In genomic region chr2:23067552-23068369, GRCm38 (mm10) we compare ENCODE assay signal across 8 mouse cellular contexts. TPM values are rescaled to one million over a fixed set of nuclear protein-coding genes. Genes with fewer than 3 reads are reported as not detected.
A peak's percentile ranks its signal among the peaks of the same experiment; 100 is the strongest.
DNase-seq lines count a peak whose midpoint lies in the region; ATAC-seq and TF ChIP-seq lines count a peak whose summit lies in the region.

Gene Acbd5 (plus strand): TSS chr2:23068167.

- no peaks in the 10 kb centered on the region for H3K27me3 ChIP-seq in ES-Bruce4 (ENCODE audit: control insufficient read depth, insufficient read depth, low read length, poor library complexity, severe bottlenecking)
- no peaks in the 10 kb centered on the region for H3K27me3 ChIP-seq in forebrain, embryonic 13.5 days
- no peaks in the 10 kb centered on the region for H3K27me3 ChIP-seq in liver, postnatal 0 days (ENCODE audit: insufficient read depth, low read length)
- H3K27me3 ChIP-seq in neural tube, embryonic 14.5 days (ENCODE audit: control insufficient read depth, insufficient read depth, low read length) = no peaks in the 10 kb centered on the region

- peak within 1 kb of the TSS; percentile 73 for H3K4me3 ChIP-seq in ES-Bruce4 (ENCODE audit: low read depth, low read length)
- peak within 1 kb of the TSS; percentile 72 for H3K4me3 ChIP-seq in forebrain, embryonic 13.5 days
- peak within 1 kb of the TSS; percentile 70 for H3K4me3 ChIP-seq in liver, postnatal 0 days (ENCODE audit: low read depth, low read length)
- peak within 1 kb of the TSS; percentile 70 for H3K4me3 ChIP-seq in neural tube, embryonic 14.5 days (ENCODE audit: low read depth, low read length)

- intact Hi-C loops in heart, postnatal 10 days (cut with DNase I) = loop anchor here (2.0 to 5.0 kb wide), 3 partner anchors 27 to 170 kb away; partner anchors contain the start of genes Abi1 and Pdss1

- peak; percentile 40; the same call in 1 of the 2 replicates for TF ChIP-seq EP300 in ES-Bruce4 (IDR thresholded peaks at IDR 0.05; ENCODE audit: insufficient read depth, low read depth, low read length)
- peak; percentile 64 for TF ChIP-seq EP300 in liver, postnatal 0 days (IDR thresholded peaks at IDR 0.05; ENCODE audit: low read depth)

- peak; percentile 95 for ATAC-seq in cerebellum, adult (ENCODE audit: insufficient number of reproducible peaks, low FRiP score, low TSS enrichment)
- peak; percentile 97 for ATAC-seq in forebrain, embryonic 13.5 days
- peak; percentile 88 for ATAC-seq in liver, postnatal 0 days
- ATAC-seq in neural tube, embryonic 14.5 days (ENCODE audit: low read depth) = peak; percentile 96

- peak within 1 kb of the TSS; percentile 89 for H3K27ac ChIP-seq in ES-Bruce4 (ENCODE audit: insufficient read depth, low read length)
- peak within 1 kb of the TSS; percentile 95 for H3K27ac ChIP-seq in forebrain, embryonic 13.5 days
- peak within 1 kb of the TSS; percentile 100 for H3K27ac ChIP-seq in liver, postnatal 0 days (ENCODE audit: low read depth)
- H3K27ac ChIP-seq in neural tube, embryonic 14.5 days (ENCODE audit: low read depth, low read length) = peak within 1 kb of the TSS; percentile 97

- no peaks in the 10 kb centered on the region for H3K4me1 ChIP-seq in ES-Bruce4 (ENCODE audit: control insufficient read depth, insufficient read depth, low read length)
- peaks cover 10% of the 10 kb centered on the region for H3K4me1 ChIP-seq in forebrain, embryonic 13.5 days
- peaks cover 9% of the 10 kb centered on the region for H3K4me1 ChIP-seq in liver, postnatal 0 days (ENCODE audit: insufficient read depth)
- 0 out of 2 replicates have a peak, but pooled peaks cover 3% of the 10 kb centered on the region for H3K4me1 ChIP-seq in neural tube, embryonic 14.5 days (ENCODE audit: control insufficient read depth, insufficient read depth, low read length)

- no peaks in the 10 kb centered on the region for H3K36me3 ChIP-seq in ES-Bruce4 (ENCODE audit: control insufficient read depth, insufficient read depth, low read length, poor library complexity, severe bottlenecking)
- peaks cover 3% of the 10 kb centered on the region for H3K36me3 ChIP-seq in forebrain, embryonic 13.5 days (ENCODE audit: poor library complexity, severe bottlenecking)
- H3K36me3 ChIP-seq in liver, postnatal 0 days (replicated peaks; ENCODE audit: insufficient read depth, low read length) = no peaks in the 10 kb centered on the region
- H3K36me3 ChIP-seq in neural tube, embryonic 14.5 days (ENCODE audit: control insufficient read depth, insufficient read depth, low read length) = no peaks in the 10 kb centered on the region; the same call in 1 of the 2 replicates

- peak; percentile 96 to 97 for DNase-seq in heart, postnatal 10 days
- DNase-seq in large intestine, adult 2 months (ENCODE audit: low read depth, low spot score) = peak; percentile 96
- DNase-seq in liver, postnatal 0 days = peak; percentile 95
- peak; percentile 91 for DNase-seq in testis, postnatal 10 days (ENCODE audit: low spot score)

- TF ChIP-seq CTCF in ES-Bruce4 (IDR thresholded peaks at IDR 0.05; ENCODE audit: low read depth, low read length) = no peak
- TF ChIP-seq CTCF in liver, postnatal 0 days (IDR thresholded peaks at IDR 0.05; ENCODE audit: low read depth) = no peak

- peak within 1 kb of the TSS; percentile 93 for H3K4me2 ChIP-seq in forebrain, embryonic 13.5 days
- peak within 1 kb of the TSS; percentile 98 for H3K4me2 ChIP-seq in liver, postnatal 0 days (ENCODE audit: low read depth, low read length)
- H3K4me2 ChIP-seq in neural tube, embryonic 14.5 days (ENCODE audit: low read depth, low read length) = peak within 1 kb of the TSS; percentile 99

- H3K9ac ChIP-seq in ES-Bruce4 (ENCODE audit: low read depth, poor library complexity, severe bottlenecking) = peak within 1 kb of the TSS; percentile 45
- H3K9ac ChIP-seq in forebrain, embryonic 13.5 days = peak within 1 kb of the TSS; percentile 73
- H3K9ac ChIP-seq in liver, postnatal 0 days (replicated peaks) = peak within 1 kb of the TSS; percentile 85
- peak within 1 kb of the TSS; percentile 80 for H3K9ac ChIP-seq in neural tube, embryonic 14.5 days (replicated peaks; ENCODE audit: low read depth, low read length)

- no peaks in the 10 kb centered on the region for H3K9me3 ChIP-seq in ES-Bruce4 (replicated peaks; ENCODE audit: control insufficient read depth, insufficient read depth, low read length, poor library complexity, severe bottlenecking)
- H3K9me3 ChIP-seq in forebrain, embryonic 13.5 days (replicated peaks) = no peaks in the 10 kb centered on the region
- no peaks in the 10 kb centered on the region for H3K9me3 ChIP-seq in liver, postnatal 0 days (ENCODE audit: low read length)
- H3K9me3 ChIP-seq in neural tube, embryonic 14.5 days (ENCODE audit: control insufficient read depth, low read length) = no peaks in the 10 kb centered on the region

- 3% methylated on average over 34 of the region's 34 CpGs for WGBS in forebrain, embryonic 13.5 days
- 2% methylated on average over 34 of the region's 34 CpGs for WGBS in large intestine, adult 2 months
- 3% methylated on average over 34 of the region's 34 CpGs for WGBS in liver, postnatal 0 days (ENCODE audit: insufficient replicate concordance)
- 2% methylated on average over 34 of the region's 34 CpGs for WGBS in neural tube, embryonic 14.5 days

- TF ChIP-seq POLR2A in ES-Bruce4 (IDR thresholded peaks at IDR 0.05; ENCODE audit: insufficient read depth, low read length) = peak; percentile 36

RNA-seq across cellular contexts. Expression of gene Acbd5, which starts in this region (rescaled TPM):
- 26.6 and 35.5 TPM in 2 replicates for polyA plus RNA-seq in ES-Bruce4 (2011; ENCODE audit: insufficient read depth, insufficient read length, low read depth, missing spikeins)
- polyA plus RNA-seq in forebrain, embryonic 13.5 days (2015; fragmentation: Nextera tagmentation; extraction: Ambion mirVana) = 65.7 and 68.9 TPM in 2 replicates
- total RNA-seq in heart, postnatal 10 days (2021) = 10 to 100 TPM; 31.1 to 32.5 TPM
- 3.2 and 8.3 TPM in 2 replicates for polyA plus RNA-seq in large intestine, adult 2 months (2012; rRNA removed)
- polyA plus RNA-seq in liver, postnatal 0 days (2015; fragmentation: Nextera tagmentation; extraction: Ambion mirVana) = 38.3 and 41.5 TPM in 2 replicates
- 70.0 and 78.3 TPM in 2 replicates for polyA plus RNA-seq in neural tube, embryonic 14.5 days (2014; fragmentation: Nextera tagmentation; extraction: Ambion mirVana)

Comparison
In these comparisons a context has a peak if more than half of its experiments do, and no peak if none do; other contexts are left out.
1. Peak in every context shown above with its lines: DNase-seq, ATAC-seq, H3K4me3 ChIP-seq and H3K27ac ChIP-seq.